Mouse (Mus musculus) E14TG2a.4 (cell line): ENCODE data around the gene Gtf3c2.

Experiments
- CTCF ChIP-seq: conservative IDR thresholded peaks from 2 replicates; pipeline ENCODE4 v1.5.1; 2014; ENCODE audit warnings: low read length
- NANOG ChIP-seq: IDR thresholded peaks from 2 replicates; pipeline ENCODE4 v1.6.1; 2014; ENCODE audit warnings: borderline replicate concordance, low read length, mixed read lengths

DNA sequence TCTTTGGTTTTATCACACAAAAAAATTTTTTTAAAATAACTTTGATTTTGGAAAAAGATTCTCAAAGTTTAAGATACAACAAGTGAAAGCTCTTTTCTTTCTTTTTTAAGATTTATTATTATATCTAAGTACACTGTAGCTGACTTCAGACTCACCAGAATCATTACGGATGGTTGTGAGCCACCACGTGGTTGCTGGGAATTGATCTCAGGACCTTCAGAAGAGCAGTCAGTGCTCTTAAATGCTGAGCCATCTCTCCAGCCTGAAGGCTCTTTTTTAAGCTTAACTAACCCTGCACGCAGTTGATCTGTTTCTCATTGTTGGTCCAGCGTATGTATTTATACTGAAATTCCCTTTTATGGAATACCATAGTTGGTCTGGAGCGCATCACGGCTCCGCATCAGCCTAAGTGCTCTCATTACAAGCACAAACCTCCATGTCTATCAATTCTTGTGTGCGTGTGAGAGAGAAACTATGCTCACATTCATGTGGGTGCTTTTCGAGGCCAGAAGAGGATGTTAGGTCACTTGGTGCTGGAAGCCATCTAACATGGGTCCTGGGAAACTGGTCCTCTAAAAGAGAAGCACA is 1.3 kb upstream of the Gtf3c2 start:
- TF ChIP-seq CTCF (no peak), NANOG (no peak)
